Mouse (Mus musculus) activated CD4-positive, CD25-positive, alpha-beta regulatory T cell (primary cell): ENCODE data around the gene Actl11. TPM values are rescaled to one million over a fixed set of nuclear protein-coding genes. Genes with fewer than 3 reads are reported as not detected.

Experiments used
- polyA plus RNA-seq, 2 experiments: library from polyadenylated mRNA; unstranded; fragments of 100-300 nt; shearing (Covaris generic); gene quantifications; one replicate each; pipeline ENCODE4 v1.2.1; 2017

Gene Actl11
- polyA plus RNA-seq, result not detected

DNA sequence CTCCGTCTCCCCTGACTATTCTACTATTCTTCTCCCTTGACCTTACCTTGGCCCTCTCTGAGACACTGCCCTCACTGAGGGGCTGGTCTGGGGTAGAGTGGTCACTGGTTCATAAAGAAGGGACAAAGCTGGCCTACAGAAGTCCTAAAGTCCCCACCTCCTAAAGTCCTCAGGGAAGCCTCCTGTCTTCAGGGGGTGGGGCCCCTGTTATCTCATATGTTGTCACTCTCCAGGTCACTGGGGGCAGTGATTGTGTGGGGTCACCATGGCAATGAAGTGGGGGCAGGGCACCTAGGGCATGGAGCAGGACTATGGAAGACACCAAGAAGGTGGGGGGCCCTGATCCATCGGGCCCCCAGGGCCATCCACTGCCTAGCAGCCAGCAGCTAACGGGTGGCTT is at the start of gene Actl11:
Gene Actl11 (plus strand): TSS at position 301 of the 400 bp plus-strand sequence.

DNA sequence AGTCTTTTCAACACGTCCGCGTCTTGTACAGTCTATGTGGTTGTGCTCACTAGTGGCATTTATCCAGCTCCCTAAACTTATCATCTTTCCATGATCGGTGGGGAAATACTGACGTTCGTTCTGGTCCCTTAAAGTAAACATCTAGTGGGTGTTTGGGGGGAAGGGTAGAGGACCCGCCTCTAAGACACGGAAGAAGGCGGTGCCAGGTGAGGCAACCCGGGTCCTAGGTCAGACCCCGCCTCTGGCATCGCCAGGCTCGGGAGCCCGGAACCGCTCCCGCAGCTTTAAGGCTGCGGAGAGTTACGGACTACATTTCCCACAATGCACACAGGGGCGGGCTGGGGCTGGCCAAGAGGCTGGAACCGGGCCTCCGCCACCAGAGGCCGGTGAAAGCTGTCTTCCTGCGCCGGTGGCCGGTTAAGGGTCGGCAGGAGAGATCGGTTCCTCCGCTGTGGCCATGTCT is 40.4 kb upstream of the Actl11 start, which contains the start of gene Mon1a:
Gene Mon1a (plus strand): TSS at position 348 of the 463 bp plus-strand sequence.

DNA sequence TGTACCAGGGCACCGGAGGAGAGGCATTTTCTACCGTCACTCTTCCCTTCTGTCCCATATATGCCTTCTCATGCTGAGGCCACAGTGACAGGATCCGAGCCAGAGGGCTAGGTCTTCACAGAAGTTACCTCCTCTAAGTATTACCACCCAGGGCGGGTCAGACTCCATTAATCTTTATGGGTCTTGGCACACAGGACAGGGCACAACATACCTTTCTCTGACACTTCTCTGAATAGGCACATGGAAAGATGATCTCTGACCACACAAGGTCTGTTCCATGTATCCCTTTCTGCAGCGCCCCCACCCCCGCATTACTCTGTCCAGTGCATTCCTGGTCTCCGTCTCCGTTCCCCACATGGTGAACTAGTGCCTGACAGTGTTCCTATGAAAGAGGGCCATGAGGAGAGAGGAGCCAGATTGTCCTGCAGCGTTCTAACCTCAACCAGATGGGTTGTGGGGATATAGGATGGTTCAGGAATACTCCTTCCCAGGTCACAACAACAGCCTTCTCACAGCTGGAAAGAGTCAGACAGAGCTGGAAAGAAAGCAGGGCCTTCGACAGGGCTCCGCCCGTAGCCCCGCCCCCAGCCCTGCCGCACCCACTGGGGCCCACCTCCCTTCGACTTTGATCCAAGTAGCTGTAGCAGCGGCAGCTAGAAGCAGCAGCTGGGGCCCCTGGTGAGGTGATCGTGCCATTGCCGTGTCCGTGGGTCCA is 21.9 kb upstream of the Actl11 start, which contains the start of gene Mst1r:
Gene Mst1r (plus strand): TSS at position 622 of the 715 bp plus-strand sequence.

DNA sequence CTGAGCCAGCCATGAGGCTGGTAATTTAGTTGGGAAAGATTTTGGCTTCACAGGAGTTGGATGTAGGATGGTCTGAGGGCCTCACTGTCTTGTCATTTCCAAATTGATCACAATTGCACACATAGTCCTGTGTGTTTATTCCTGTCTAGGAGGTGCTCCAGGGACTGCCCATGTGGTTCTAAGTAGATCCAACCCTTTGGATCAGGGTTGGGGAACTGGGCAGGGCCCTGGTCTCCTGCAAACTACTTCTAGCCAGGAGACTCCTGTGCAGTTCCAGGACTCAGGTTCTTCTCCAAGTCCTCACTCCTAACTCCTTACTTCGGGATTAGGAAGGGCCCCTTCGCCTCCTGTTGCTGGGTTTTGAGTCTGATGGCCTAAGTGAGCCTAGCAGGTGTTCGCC is 7.1 kb downstream of the Actl11 start, which contains the start of gene Camkv:
Gene Camkv (plus strand): TSS at position 301 of the 400 bp plus-strand sequence.

DNA sequence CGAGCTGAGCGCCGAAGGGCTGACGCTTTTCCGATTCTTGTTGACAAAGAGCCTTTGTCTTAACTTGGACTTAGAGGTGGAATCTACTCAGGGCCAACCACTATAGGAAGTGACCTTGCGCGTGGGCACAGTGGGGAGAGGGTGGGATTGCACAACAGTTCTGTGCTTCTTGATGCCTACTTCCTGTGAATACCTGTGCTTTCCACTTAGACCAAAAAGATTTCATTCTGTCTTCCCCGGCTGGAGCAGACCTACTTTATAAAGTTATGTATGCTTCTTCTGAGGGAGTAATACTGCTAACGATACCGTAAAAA is 21.6 kb downstream of the Actl11 start, which contains the start of gene Traip:
Gene Traip (plus strand): TSS at position 215 of the 314 bp plus-strand sequence.

DNA sequence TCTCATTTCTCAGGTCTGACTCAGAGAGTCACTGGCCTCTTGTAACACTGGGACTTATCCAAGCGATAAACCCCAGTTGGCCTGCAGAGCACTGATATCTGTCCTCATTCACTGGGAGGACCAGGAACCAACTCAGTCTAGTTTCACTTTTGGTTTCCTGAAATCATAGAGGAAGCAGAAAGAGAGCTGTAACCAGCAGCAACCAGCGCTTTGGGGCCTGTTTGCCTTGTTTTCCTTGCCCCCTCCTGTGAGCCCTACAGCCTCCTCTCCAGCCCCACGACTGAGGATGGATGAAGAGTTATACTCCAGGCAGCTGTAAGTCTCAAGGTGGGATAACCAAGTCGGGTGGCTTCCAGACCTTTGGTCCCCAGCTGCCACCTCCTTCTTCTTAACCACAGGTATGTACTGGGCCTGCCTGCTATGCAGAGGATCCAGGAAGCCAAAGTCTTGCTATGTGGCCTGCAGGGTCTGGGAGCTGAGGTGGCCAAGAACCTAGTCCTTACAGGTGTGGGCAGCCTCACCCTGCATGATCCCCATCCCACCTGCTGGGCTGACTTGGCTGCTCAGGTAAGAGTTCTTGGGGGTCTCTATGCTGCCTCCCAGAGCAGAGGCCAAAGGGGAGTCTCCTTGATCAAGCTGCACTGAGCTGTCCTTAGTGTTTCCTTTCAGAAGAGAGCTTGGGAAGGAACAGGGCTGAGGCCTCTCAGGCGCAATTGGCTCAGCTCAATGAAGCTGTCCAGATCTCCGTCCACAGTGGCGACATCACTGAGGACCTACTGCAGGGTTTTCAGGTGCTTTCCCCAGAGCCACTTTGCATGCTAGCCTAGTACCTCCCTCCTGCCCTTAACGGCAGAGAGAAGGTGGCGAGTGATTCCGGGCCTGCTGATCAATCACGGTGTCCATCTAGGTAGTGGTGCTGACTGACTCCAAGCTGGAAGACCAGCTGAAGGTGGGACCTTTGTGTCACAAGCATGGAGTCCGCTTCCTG is 47.4 kb downstream of the Actl11 start, which contains the start of gene Uba7:
Gene Uba7 (plus strand): TSS at position 107 of the 988 bp plus-strand sequence.

Other genes with a start within 250 kb of the Actl11 start
- gene Gnat1, start 248.8 kb upstream of the Actl11 start, polyA plus RNA-seq, result not detected
- under 1 TPM in 1 of 2 experiments, not detected in 1; 0.06 TPM for gene Sema3f, start 218.0 kb upstream of the Actl11 start, polyA plus RNA-seq
- gene Rbm5, start 157.5 kb upstream of the Actl11 start, polyA plus RNA-seq, result 100 to 1,000 TPM; 250 to 272 TPM
- 10 to 100 TPM; 72.7 to 84.1 TPM for gene Rbm6, start 55.2 kb upstream of the Actl11 start, polyA plus RNA-seq
- 10 to 100 TPM; 15.3 to 27.2 TPM for gene Mon1a, start 40.3 kb upstream of the Actl11 start, polyA plus RNA-seq
- gene Mst1r, start 21.6 kb upstream of the Actl11 start, polyA plus RNA-seq, result not detected
- under 1 TPM in 1 of 2 experiments, not detected in 1; 0.60 TPM for gene Camkv, start 7.2 kb downstream of the Actl11 start, polyA plus RNA-seq
- gene Traip, start 21.7 kb downstream of the Actl11 start, polyA plus RNA-seq, result 1 to 10 TPM; 6.5 to 7.3 TPM
- gene Uba7, start 47.0 kb downstream of the Actl11 start, polyA plus RNA-seq, result 100 to 1,000 TPM; 200 to 283 TPM
- under 1 TPM in 1 of 2 experiments, not detected in 1; 0.38 TPM for gene Gm20661, start 54.6 kb downstream of the Actl11 start, polyA plus RNA-seq
- 1 to 10 TPM; 1.1 to 3.2 TPM for gene Inka1, start 57.4 kb downstream of the Actl11 start, polyA plus RNA-seq
- gene Cdhr4, start 64.0 kb downstream of the Actl11 start, polyA plus RNA-seq, result 1 to 10 TPM in 1 of 2 experiments, under 1 TPM in 1; 0.26 to 4.9 TPM
- under 1 TPM in 1 of 2 experiments, not detected in 1; 0.15 TPM for gene Gm20662, start 67.9 kb downstream of the Actl11 start, polyA plus RNA-seq
- gene Ip6k1, start 74.0 kb downstream of the Actl11 start, polyA plus RNA-seq, result 100 to 1,000 TPM in 1 of 2 experiments, 10 to 100 TPM in 1; 86.8 to 112 TPM
- gene Gmppb, start 120.8 kb downstream of the Actl11 start, polyA plus RNA-seq, result 10 to 100 TPM; 28.8 to 40.7 TPM
- gene Amigo3, start 124.7 kb downstream of the Actl11 start, polyA plus RNA-seq, result 1 to 10 TPM; 3.1 to 3.9 TPM
- 1 to 10 TPM; 1.9 to 2.6 TPM for gene Mst1, start 152.0 kb downstream of the Actl11 start, polyA plus RNA-seq
- 100 to 1,000 TPM; 113 to 120 TPM for gene Rnf123, start 154.9 kb downstream of the Actl11 start, polyA plus RNA-seq
- 100 to 1,000 TPM in 1 of 2 experiments, 10 to 100 TPM in 1; 68.9 to 107 TPM for gene Apeh, start 166.1 kb downstream of the Actl11 start, polyA plus RNA-seq